Comparison of ENCODE assay signal across 8 mouse cellular contexts in genomic region chr6:119428611-119429010, GRCm38 (mm10). TPM values are rescaled to one million over a fixed set of nuclear protein-coding genes. Genes with fewer than 3 reads are reported as not detected.
DNase-seq lines count a peak whose midpoint lies in the region; ATAC-seq and TF ChIP-seq lines count a peak whose summit lies in the region.

No protein-coding gene starts in this region.

- no peak overlapping the region for H3K27ac ChIP-seq in kidney, postnatal 0 days
- no peak overlapping the region for H3K27ac ChIP-seq in kidney, embryonic 14.5 days (ENCODE audit: low read depth, low read length)
- no peak overlapping the region for H3K27ac ChIP-seq in small intestine, adult 2 months (ENCODE audit: insufficient read depth, low read depth, low read length)

- H3K9me3 ChIP-seq in kidney, postnatal 0 days (replicated peaks; ENCODE audit: low read length) = no peaks in the 10 kb centered on the region
- 0 out of 2 replicates have a peak, but pooled peaks cover 3% of the 10 kb centered on the region for H3K9me3 ChIP-seq in kidney, embryonic 14.5 days (ENCODE audit: control insufficient read depth, low read length)

- H3K9ac ChIP-seq in kidney, postnatal 0 days (ENCODE audit: low read depth, low read length) = no peak overlapping the region
- no peak overlapping the region for H3K9ac ChIP-seq in kidney, embryonic 14.5 days (ENCODE audit: low read depth, low read length)

- H3K36me3 ChIP-seq in kidney, postnatal 0 days (ENCODE audit: insufficient read depth, low read length) = no peaks in the 10 kb centered on the region
- peaks cover 2% of the 10 kb centered on the region; the same call in 1 of the 2 replicates for H3K36me3 ChIP-seq in kidney, embryonic 14.5 days (ENCODE audit: control insufficient read depth, insufficient read depth, low read length)
- no peaks in the 10 kb centered on the region for H3K36me3 ChIP-seq in small intestine, adult 2 months (ENCODE audit: control insufficient read depth, insufficient read depth, low read length)

- no peaks in the 10 kb centered on the region for H3K27me3 ChIP-seq in kidney, postnatal 0 days (ENCODE audit: insufficient read depth, low read length)
- no peaks in the 10 kb centered on the region for H3K27me3 ChIP-seq in kidney, embryonic 14.5 days (ENCODE audit: control insufficient read depth, insufficient read depth, low read length)
- no peaks in the 10 kb centered on the region for H3K27me3 ChIP-seq in small intestine, adult 2 months (ENCODE audit: control insufficient read depth, insufficient read depth, low read length)

- H3K4me2 ChIP-seq in kidney, postnatal 0 days (ENCODE audit: low read length) = no peak overlapping the region
- no peak overlapping the region for H3K4me2 ChIP-seq in kidney, embryonic 14.5 days (replicated peaks; ENCODE audit: low read depth, low read length)

- no peaks in the 10 kb centered on the region for H3K4me1 ChIP-seq in kidney, postnatal 0 days (replicated peaks; ENCODE audit: insufficient read depth, low read length)
- H3K4me1 ChIP-seq in kidney, embryonic 14.5 days (ENCODE audit: control insufficient read depth, insufficient read depth, low read length) = no peaks in the 10 kb centered on the region
- no peaks in the 10 kb centered on the region; the same call in 1 of the 2 replicates for H3K4me1 ChIP-seq in small intestine, adult 2 months (ENCODE audit: control insufficient read depth, insufficient read depth, insufficient read length, low read length)

- no peak for TF ChIP-seq POLR2A in small intestine, adult 2 months (IDR thresholded peaks at IDR 0.05; ENCODE audit: low read depth, low read length)

- peak; percentile 46; the same call in 1 of the 2 replicates for TF ChIP-seq CTCF in kidney, postnatal 0 days (IDR thresholded peaks at IDR 0.05; ENCODE audit: low read depth)
- peak; percentile 52; the same call in 1 of the 2 replicates for TF ChIP-seq CTCF in small intestine, adult 2 months (IDR thresholded peaks at IDR 0.05; ENCODE audit: extremely low read depth, insufficient read length, insufficient replicate concordance, low read depth, low read length)

- H3K4me3 ChIP-seq in kidney, postnatal 0 days (replicated peaks; ENCODE audit: low read depth, low read length) = no peak overlapping the region
- no peak overlapping the region for H3K4me3 ChIP-seq in kidney, embryonic 14.5 days (ENCODE audit: low read length)
- H3K4me3 ChIP-seq in small intestine, adult 2 months (ENCODE audit: low read depth, low read length) = no peak overlapping the region

- ATAC-seq in kidney, postnatal 0 days (replicated peaks; ENCODE audit: low FRiP score, low read depth) = no peak
- no peak for ATAC-seq in kidney, embryonic 14.5 days (ENCODE audit: low FRiP score, low TSS enrichment)
- 0 out of 2 replicates have a peak, but pooled peaks have one; percentile 35 for ATAC-seq in common myeloid progenitor, adult 5-6 weeks (replicated peaks; ENCODE audit: low read depth, poor library complexity, severe bottlenecking)
- ATAC-seq in inflammation-experienced regulatory T-cells, adult 6 months = no peak

- DNase-seq in kidney, postnatal 0 days (ENCODE audit: low spot score) = no peak
- peak; percentile 56 for DNase-seq in ES-CJ7 (ENCODE audit: low read depth, low spot score)
- DNase-seq in ovary, adult 18-20 months (ENCODE audit: low spot score) = no peak
- DNase-seq in frontal cortex, postnatal 10 days (ENCODE audit: low spot score in 2 of 2) = no peak

- 88% methylated on average over 3 of the region's 3 CpGs for WGBS in kidney, postnatal 0 days
- WGBS in kidney, embryonic 14.5 days = 85% methylated on average over 3 of the region's 3 CpGs
- WGBS in small intestine, adult 2 months = 83% methylated on average over 3 of the region's 3 CpGs

RNA-seq across cellular contexts. Expression of gene Adipor2, which starts 11.1 kb away (rescaled TPM):
- polyA plus RNA-seq in kidney, postnatal 0 days (2015; fragmentation: Nextera tagmentation; extraction: Ambion mirVana) = 43.3 and 47.3 TPM in 2 replicates
- 22.6 and 33.4 TPM in 2 replicates for polyA plus RNA-seq in kidney, embryonic 14.5 days (2014; fragmentation: Nextera tagmentation; extraction: Ambion mirVana)
- 93.7 and 111 TPM in 2 replicates for total RNA-seq in common myeloid progenitor, adult 5-6 weeks (2017)
- 43.4 and 112 TPM in 2 replicates for polyA plus RNA-seq in small intestine, adult 2 months (2012; rRNA removed)
- 1 to 10 TPM; 9.3 to 9.7 (median 9.4) TPM for polyA plus RNA-seq in inflammation-experienced regulatory T-cells, adult 6 months (2017; shearing (Covaris generic))

RNA-seq across cellular contexts. Expression of gene Fbxl14, which starts 50.9 kb away (rescaled TPM):
- 5.1 and 5.3 TPM in 2 replicates for polyA plus RNA-seq in kidney, postnatal 0 days (2015; fragmentation: Nextera tagmentation; extraction: Ambion mirVana)
- 7.2 and 9.6 TPM in 2 replicates for polyA plus RNA-seq in kidney, embryonic 14.5 days (2014; fragmentation: Nextera tagmentation; extraction: Ambion mirVana)
- 39.2 and 48.1 TPM in 2 replicates for total RNA-seq in common myeloid progenitor, adult 5-6 weeks (2017)
- polyA plus RNA-seq in small intestine, adult 2 months (2012; rRNA removed) = 42.7 and 79.6 TPM in 2 replicates
- 10 to 100 TPM; 13.8 to 15.1 (median 14.3) TPM for polyA plus RNA-seq in inflammation-experienced regulatory T-cells, adult 6 months (2017; shearing (Covaris generic))
